ENCODE assay signal across 7 mouse cellular contexts in genomic region chr10:59900939-59901338, GRCm38 (mm10). TPM values are rescaled to one million over a fixed set of nuclear protein-coding genes. Genes with fewer than 3 reads are reported as not detected.
DNase-seq lines count a peak whose midpoint lies in the region; ATAC-seq lines count a peak whose summit lies in the region.

No protein-coding gene starts in this region.

- H3K4me3 ChIP-seq in megakaryocyte, embryonic 14.5 days (replicated peaks), result peak overlapping the region; percentile 88
- H3K4me3 ChIP-seq in forebrain, embryonic 15.5 days, result no peak overlapping the region
- H3K4me3 ChIP-seq in limb, embryonic 10.5 days, result no peak overlapping the region

- no peak overlapping the region for H3K4me2 ChIP-seq in forebrain, embryonic 15.5 days (replicated peaks)

- H3K9me3 ChIP-seq in megakaryocyte, embryonic 14.5 days, result no peaks in the 10 kb centered on the region
- no peaks in the 10 kb centered on the region for H3K9me3 ChIP-seq in forebrain, embryonic 15.5 days
- H3K9me3 ChIP-seq in limb, embryonic 10.5 days (replicated peaks), result no peaks in the 10 kb centered on the region

- H3K36me3 ChIP-seq in megakaryocyte, embryonic 14.5 days (replicated peaks; ENCODE audit: low read length), result peaks cover 30% of the 10 kb centered on the region
- peaks cover 4% of the 10 kb centered on the region; the same call in 1 of the 2 replicates for H3K36me3 ChIP-seq in forebrain, embryonic 15.5 days
- peaks cover 26% of the 10 kb centered on the region for H3K36me3 ChIP-seq in limb, embryonic 10.5 days
- H3K36me3 ChIP-seq in splenic B cell, adult 2 months (ENCODE audit: control insufficient read depth, insufficient read depth, low read length, poor library complexity, severe bottlenecking), result no peaks in the 10 kb centered on the region

- peak overlapping the region; percentile 99 for H3K27ac ChIP-seq in forebrain, embryonic 15.5 days (replicated peaks)
- H3K27ac ChIP-seq in limb, embryonic 10.5 days, result peak overlapping the region; percentile 87

- no peak overlapping the region for H3K9ac ChIP-seq in forebrain, embryonic 15.5 days (replicated peaks)

- no peaks in the 10 kb centered on the region for H3K27me3 ChIP-seq in megakaryocyte, embryonic 14.5 days (replicated peaks)
- H3K27me3 ChIP-seq in forebrain, embryonic 15.5 days, result no peaks in the 10 kb centered on the region
- H3K27me3 ChIP-seq in limb, embryonic 10.5 days (ENCODE audit: low read depth, poor library complexity, severe bottlenecking), result no peaks in the 10 kb centered on the region
- no peaks in the 10 kb centered on the region for H3K27me3 ChIP-seq in splenic B cell, adult 2 months (ENCODE audit: control insufficient read depth, insufficient read depth, low read length, poor library complexity, severe bottlenecking)

- H3K4me1 ChIP-seq in megakaryocyte, embryonic 14.5 days, result peaks cover 92% of the 10 kb centered on the region
- H3K4me1 ChIP-seq in forebrain, embryonic 15.5 days, result peaks cover 66% of the 10 kb centered on the region
- H3K4me1 ChIP-seq in limb, embryonic 10.5 days, result peaks cover 76% of the 10 kb centered on the region

- ATAC-seq in megakaryocyte, adult 5-6 weeks (ENCODE audit: poor library complexity, severe bottlenecking), result no peak
- ATAC-seq in forebrain, embryonic 15.5 days (replicated peaks), result no peak

- DNase-seq in limb, embryonic 10.5 days (ENCODE audit: low spot score), result no peak
- DNase-seq in splenic B cell, adult 2 months (ENCODE audit: low read depth, low spot score), result peak; percentile 66
- DNase-seq in gastrocnemius, postnatal 25 days, result no peak
- no peak for DNase-seq in left cerebral cortex, adult 18-20 months (ENCODE audit: low spot score in 2 of 2)

- 46% methylated on average over 4 of the region's 4 CpGs for WGBS in forebrain, embryonic 15.5 days
- 46% methylated on average over 4 of the region's 4 CpGs for WGBS in limb, embryonic 10.5 days

RNA-seq across cellular contexts. Expression of gene Dnajb12, which starts 21.6 kb away (rescaled TPM):
- 68.2 and 87.1 TPM in 2 replicates for polyA plus RNA-seq in megakaryocyte, embryonic 14.5 days (2012; ENCODE audit: insufficient read depth, low replicate concordance)
- 21.9 and 26.0 TPM in 2 replicates for total RNA-seq in megakaryocyte, adult 5-6 weeks (2015)
- total RNA-seq in megakaryocyte, adult 5-6 weeks (2017), result 17.3 and 18.5 TPM in 2 replicates
- 16.9 and 17.5 TPM in 2 replicates for polyA plus RNA-seq in forebrain, embryonic 15.5 days (2015; fragmentation: Nextera tagmentation; extraction: Ambion mirVana)
- polyA plus RNA-seq in limb, embryonic 10.5 days (2016; fragmentation: Nextera tagmentation; extraction: Ambion mirVana), result 25.8 and 28.2 TPM in 2 replicates
- 10 to 100 TPM; 49.4 to 49.8 TPM for total RNA-seq in gastrocnemius, postnatal 25 days (2021)
- 10 to 100 TPM; 47.3 to 49.6 TPM for total RNA-seq in left cerebral cortex, adult 18-20 months (2021)

RNA-seq across cellular contexts. Expression of gene Ddit4, which starts 50.7 kb away (rescaled TPM):
- polyA plus RNA-seq in megakaryocyte, embryonic 14.5 days (2012; ENCODE audit: insufficient read depth, low replicate concordance), result 33.2 and 44.6 TPM in 2 replicates
- 2.2 and 2.4 TPM in 2 replicates for total RNA-seq in megakaryocyte, adult 5-6 weeks (2015)
- 0.94 and 1.2 TPM in 2 replicates for total RNA-seq in megakaryocyte, adult 5-6 weeks (2017)
- 90.0 and 92.5 TPM in 2 replicates for polyA plus RNA-seq in forebrain, embryonic 15.5 days (2015; fragmentation: Nextera tagmentation; extraction: Ambion mirVana)
- 30.3 and 58.7 TPM in 2 replicates for polyA plus RNA-seq in limb, embryonic 10.5 days (2016; fragmentation: Nextera tagmentation; extraction: Ambion mirVana)
- 10 to 100 TPM in 1 of 2 experiments, 1 to 10 TPM in 1; 8.6 to 11.4 TPM for total RNA-seq in gastrocnemius, postnatal 25 days (2021)
- 10 to 100 TPM; 35.8 to 41.3 TPM for total RNA-seq in left cerebral cortex, adult 18-20 months (2021)
